Mouse (Mus musculus): ENCODE data around the gene Kcne1.

DNA sequence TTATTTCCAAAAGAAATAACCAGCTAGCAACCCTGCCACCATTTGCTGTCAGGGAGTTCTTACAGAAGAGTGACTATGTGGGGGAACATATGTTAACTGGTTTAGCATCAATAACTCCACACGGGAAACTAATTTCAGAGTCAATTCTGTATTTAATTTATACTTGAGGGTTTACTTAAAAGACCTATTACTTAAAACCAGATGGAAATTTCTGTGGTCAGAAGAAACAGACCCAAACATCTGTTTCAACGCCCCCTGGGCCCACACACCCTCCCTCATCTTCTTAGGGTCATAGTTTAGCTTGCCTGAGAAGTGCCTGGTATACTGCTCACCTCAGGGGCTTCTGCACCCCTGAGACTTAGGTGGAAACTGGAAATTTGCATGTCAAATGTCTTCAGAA, 5.4 kb downstream of the Kcne1 start:
- TF ChIP-seq CTCF (IDR thresholded peaks at IDR 0.05; ENCODE audit: borderline replicate concordance, control insufficient read depth, extremely low read depth, insufficient read depth, low read length, poor library complexity) = no peak
- no peak for TF ChIP-seq POLR2A (IDR thresholded peaks at IDR 0.05; ENCODE audit: control insufficient read depth, extremely low read depth, insufficient read depth, low read length, poor library complexity)

Measured in thymus, adult 2 months (tissue).